Mouse (Mus musculus): ENCODE data around the gene Nmi. TPM values are rescaled to one million over a fixed set of nuclear protein-coding genes. Genes with fewer than 3 reads are reported as not detected.

Gene Nmi
- polyA plus RNA-seq, 1 experiment from 2014 or later = 9.4 TPM

- WGBS (ENCODE audit: insufficient replicate concordance) = 41% methylated on average over 2 of the region's 2 CpGs
- H3K9ac ChIP-seq (ENCODE audit: low read depth, low read length) = no peak overlapping the region
- no peak overlapping the region for H3K27ac ChIP-seq (ENCODE audit: low read length)
- ATAC-seq (ENCODE audit: low read depth) = no peak
- H3K27me3 ChIP-seq (ENCODE audit: control insufficient read depth, insufficient read depth, low read depth, low read length) = no peaks in the 10 kb centered on the region
- H3K9me3 ChIP-seq (replicated peaks; ENCODE audit: control insufficient read depth, low read length) = no peaks in the 10 kb centered on the region
- no peaks in the 10 kb centered on the region for H3K36me3 ChIP-seq (ENCODE audit: control insufficient read depth, insufficient read depth)
- H3K4me2 ChIP-seq (ENCODE audit: low read depth, low read length) = no peak overlapping the region
- no peak overlapping the region for H3K4me3 ChIP-seq (ENCODE audit: low read depth, low read length)
- no peaks in the 10 kb centered on the region for H3K4me1 ChIP-seq (ENCODE audit: control insufficient read depth, low read depth, low read length)
These were observed 16.3 kb upstream of the Nmi start for GRCm38 (mm10) chr2:51989559-51989958.

GRCm38 (mm10) chr2:51986695-51987094, 13.4 kb upstream of the Nmi start:
- Histone ChIP-seq H3K9me3 (replicated peaks; ENCODE audit: control insufficient read depth, low read length) (no peaks in the 10 kb centered on the region), H3K36me3 (ENCODE audit: control insufficient read depth, insufficient read depth) (no peaks in the 10 kb centered on the region), H3K27ac (ENCODE audit: low read length) (no peak overlapping the region), H3K9ac (ENCODE audit: low read depth, low read length) (no peak overlapping the region), H3K4me1 (ENCODE audit: control insufficient read depth, low read depth, low read length) (no peaks in the 10 kb centered on the region), H3K27me3 (ENCODE audit: control insufficient read depth, insufficient read depth, low read depth, low read length) (no peaks in the 10 kb centered on the region), H3K4me3 (ENCODE audit: low read depth, low read length) (no peak overlapping the region), H3K4me2 (ENCODE audit: low read depth, low read length) (no peak overlapping the region)
- WGBS (ENCODE audit: insufficient replicate concordance) = 62% methylated on average over 5 of the region's 5 CpGs
- no peak for ATAC-seq (ENCODE audit: low read depth)

GRCm38 (mm10) chr2:51986157-51986556, 12.9 kb upstream of the Nmi start:
- no peak overlapping the region for H3K4me3 ChIP-seq (ENCODE audit: low read depth, low read length)
- ATAC-seq (ENCODE audit: low read depth) = no peak
- H3K27me3 ChIP-seq (ENCODE audit: control insufficient read depth, insufficient read depth, low read depth, low read length) = no peaks in the 10 kb centered on the region
- no peaks in the 10 kb centered on the region for H3K4me1 ChIP-seq (ENCODE audit: control insufficient read depth, low read depth, low read length)
- no peaks in the 10 kb centered on the region for H3K9me3 ChIP-seq (replicated peaks; ENCODE audit: control insufficient read depth, low read length)
- WGBS (ENCODE audit: insufficient replicate concordance) = 66% methylated on average over 9 of the region's 9 CpGs
- H3K9ac ChIP-seq (ENCODE audit: low read depth, low read length) = no peak overlapping the region
- H3K36me3 ChIP-seq (ENCODE audit: control insufficient read depth, insufficient read depth) = no peaks in the 10 kb centered on the region
- H3K27ac ChIP-seq (ENCODE audit: low read length) = no peak overlapping the region
- no peak overlapping the region for H3K4me2 ChIP-seq (ENCODE audit: low read depth, low read length)

GRCm38 (mm10) chr2:51985241-51985640, 11.9 kb upstream of the Nmi start:
- Histone ChIP-seq H3K9me3 (replicated peaks; ENCODE audit: control insufficient read depth, low read length) (no peaks in the 10 kb centered on the region), H3K4me3 (ENCODE audit: low read depth, low read length) (no peak overlapping the region), H3K36me3 (ENCODE audit: control insufficient read depth, insufficient read depth) (no peaks in the 10 kb centered on the region), H3K4me1 (ENCODE audit: control insufficient read depth, low read depth, low read length) (no peaks in the 10 kb centered on the region), H3K27ac (ENCODE audit: low read length) (no peak overlapping the region), H3K9ac (ENCODE audit: low read depth, low read length) (no peak overlapping the region), H3K4me2 (ENCODE audit: low read depth, low read length) (no peak overlapping the region), H3K27me3 (ENCODE audit: control insufficient read depth, insufficient read depth, low read depth, low read length) (no peaks in the 10 kb centered on the region)
- no peak for ATAC-seq (ENCODE audit: low read depth)
- 79% methylated on average over 10 of the region's 10 CpGs for WGBS (ENCODE audit: insufficient replicate concordance)

- ATAC-seq (ENCODE audit: low read depth) = no peak
- Histone ChIP-seq H3K4me1 (ENCODE audit: control insufficient read depth, low read depth, low read length) (no peaks in the 10 kb centered on the region), H3K4me3 (ENCODE audit: low read depth, low read length) (peak overlapping the region; percentile 36), H3K27me3 (ENCODE audit: control insufficient read depth, insufficient read depth, low read depth, low read length) (no peaks in the 10 kb centered on the region), H3K36me3 (ENCODE audit: control insufficient read depth, insufficient read depth) (no peaks in the 10 kb centered on the region), H3K27ac (ENCODE audit: low read length) (no peak overlapping the region), H3K9ac (ENCODE audit: low read depth, low read length) (no peak overlapping the region), H3K4me2 (ENCODE audit: low read depth, low read length) (peak overlapping the region; percentile 45), H3K9me3 (replicated peaks; ENCODE audit: control insufficient read depth, low read length) (no peaks in the 10 kb centered on the region)
- whole genome bisulfite sequencing (ENCODE audit: insufficient replicate concordance) = 26% methylated on average over 13 of the region's 13 CpGs
These were observed 9.0 kb upstream of the Nmi start for GRCm38 (mm10) chr2:51982288-51982687.

- 7% methylated on average over 11 of the region's 11 CpGs for WGBS (ENCODE audit: insufficient replicate concordance)
- no peak for ATAC-seq (ENCODE audit: low read depth)
- Histone ChIP-seq H3K9ac (ENCODE audit: low read depth, low read length) (no peak overlapping the region), H3K9me3 (replicated peaks; ENCODE audit: control insufficient read depth, low read length) (no peaks in the 10 kb centered on the region), H3K27ac (ENCODE audit: low read length) (no peak overlapping the region), H3K27me3 (ENCODE audit: control insufficient read depth, insufficient read depth, low read depth, low read length) (no peaks in the 10 kb centered on the region), H3K4me2 (ENCODE audit: low read depth, low read length) (peak overlapping the region; percentile 15), H3K4me1 (ENCODE audit: control insufficient read depth, low read depth, low read length) (no peaks in the 10 kb centered on the region), H3K36me3 (ENCODE audit: control insufficient read depth, insufficient read depth) (no peaks in the 10 kb centered on the region), H3K4me3 (ENCODE audit: low read depth, low read length) (no peak overlapping the region)
These were observed 8.3 kb upstream of the Nmi start for GRCm38 (mm10) chr2:51981630-51982029.

GRCm38 (mm10) chr2:51972641-51973409, 469 bp downstream of the Nmi start:
- 2% methylated on average over 40 of the region's 40 CpGs for WGBS (ENCODE audit: insufficient replicate concordance)
- no peaks in the 10 kb centered on the region for H3K27me3 ChIP-seq (ENCODE audit: control insufficient read depth, insufficient read depth, low read depth, low read length)
- peak; percentile 79 for ATAC-seq (ENCODE audit: low read depth)

GRCm38 (mm10) chr2:51972142-51972541, 1.2 kb downstream of the Nmi start:
- 17% methylated on average over 5 of the region's 5 CpGs for WGBS (ENCODE audit: insufficient replicate concordance)
- Histone ChIP-seq H3K27me3 (ENCODE audit: control insufficient read depth, insufficient read depth, low read depth, low read length) (no peaks in the 10 kb centered on the region), H3K4me1 (ENCODE audit: control insufficient read depth, low read depth, low read length) (peaks cover 6% of the 10 kb centered on the region), H3K9ac (ENCODE audit: low read depth, low read length) (peak overlapping the region; percentile 77; the same call in 1 of the 2 replicates), H3K4me2 (ENCODE audit: low read depth, low read length) (peak overlapping the region; percentile 69), H3K4me3 (ENCODE audit: low read depth, low read length) (peak overlapping the region; percentile 83), H3K27ac (ENCODE audit: low read length) (peak overlapping the region; percentile 83), H3K9me3 (replicated peaks; ENCODE audit: control insufficient read depth, low read length) (no peaks in the 10 kb centered on the region), H3K36me3 (ENCODE audit: control insufficient read depth, insufficient read depth) (no peaks in the 10 kb centered on the region)
- ATAC-seq (ENCODE audit: low read depth) = peak; percentile 58

More at GRCm38 (mm10) chr2:51972641-51973409, 469 bp downstream of the Nmi start:
- no peaks in the 10 kb centered on the region for H3K9me3 ChIP-seq (replicated peaks; ENCODE audit: control insufficient read depth, low read length)
- peaks cover 6% of the 10 kb centered on the region for H3K4me1 ChIP-seq (ENCODE audit: control insufficient read depth, low read depth, low read length)
- peak overlapping the region; percentile 77 for H3K9ac ChIP-seq (ENCODE audit: low read depth, low read length)
- peak overlapping the region; percentile 83 for H3K4me3 ChIP-seq (ENCODE audit: low read depth, low read length)
- H3K4me2 ChIP-seq (ENCODE audit: low read depth, low read length) = peak overlapping the region; percentile 69
- no peaks in the 10 kb centered on the region for H3K36me3 ChIP-seq (ENCODE audit: control insufficient read depth, insufficient read depth)
- peak overlapping the region; percentile 83 for H3K27ac ChIP-seq (ENCODE audit: low read length)

- Histone ChIP-seq H3K4me2 (ENCODE audit: low read depth, low read length) (no peak overlapping the region), H3K4me3 (ENCODE audit: low read depth, low read length) (no peak overlapping the region), H3K9me3 (replicated peaks; ENCODE audit: control insufficient read depth, low read length) (no peaks in the 10 kb centered on the region), H3K27ac (ENCODE audit: low read length) (no peak overlapping the region), H3K9ac (ENCODE audit: low read depth, low read length) (no peak overlapping the region), H3K36me3 (ENCODE audit: control insufficient read depth, insufficient read depth) (no peaks in the 10 kb centered on the region), H3K27me3 (ENCODE audit: control insufficient read depth, insufficient read depth, low read depth, low read length) (no peaks in the 10 kb centered on the region), H3K4me1 (ENCODE audit: control insufficient read depth, low read depth, low read length) (peaks cover 6% of the 10 kb centered on the region)
- ATAC-seq (ENCODE audit: low read depth) = 0 out of 2 replicates have a peak, but pooled peaks have one; percentile 9
- 90% methylated on average over 4 of the region's 4 CpGs for WGBS (ENCODE audit: insufficient replicate concordance)
These were observed 2.4 kb downstream of the Nmi start for GRCm38 (mm10) chr2:51970897-51971296.

Measured in liver, embryonic 16.5 days (tissue).